Mouse (Mus musculus): ENCODE measurements around the gene Brca1. TPM values are rescaled to one million over a fixed set of nuclear protein-coding genes. Genes with fewer than 3 reads are reported as not detected.
"Not testable (repeated sequence)": the region's sequence is repeated elsewhere in the genome, so short reads cannot be mapped to it uniquely, and the experiment has no call there.

Gene Brca1
- polyA plus RNA-seq, 1 experiment, result 0.65 TPM

DNA sequence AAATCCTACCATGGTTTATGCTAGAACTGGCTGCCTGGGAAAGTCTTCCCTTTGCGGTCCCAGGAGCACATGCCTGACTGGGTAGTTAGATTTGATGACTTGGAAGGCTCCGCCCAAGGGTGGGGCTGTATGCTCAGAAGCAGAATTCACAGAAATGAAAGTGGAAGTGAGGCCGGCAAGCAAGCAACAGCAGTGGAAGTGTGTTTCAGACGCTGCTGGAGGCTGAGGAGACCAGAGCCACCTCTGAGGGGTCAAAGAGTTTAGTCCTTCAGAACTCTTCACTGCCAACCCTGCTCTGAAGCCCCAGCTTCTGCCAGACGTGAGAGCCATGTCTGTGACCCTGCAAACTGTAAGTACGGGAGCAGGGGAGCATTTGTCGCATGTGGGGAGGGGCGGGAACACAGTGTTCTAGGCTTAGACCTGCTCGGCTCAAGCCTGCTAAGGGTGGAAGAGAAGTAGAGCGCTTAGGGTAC, 103.4 kb downstream of the Brca1 start, which contains the start of gene Ifi35:
Gene Ifi35 (plus strand): TSS at position 134 of the 473 bp plus-strand sequence.
- peak within 1 kb of the TSS; percentile 36 for H3K4me3 ChIP-seq (ENCODE audit: insufficient read depth, low read length)
- H3K4me1 ChIP-seq (ENCODE audit: control insufficient read depth, insufficient read depth, low read length), result no peaks in the 10 kb centered on the region; the same call in 1 of the 2 replicates
- H3K27ac ChIP-seq (ENCODE audit: insufficient read depth, low read length), result 0 out of 2 replicates have a peak within 1 kb of the TSS, but pooled peaks have one; percentile 45
- TF ChIP-seq CTCF (IDR thresholded peaks at IDR 0.05; ENCODE audit: extremely low read depth, insufficient read depth, low read length) (no peak), POLR2A (IDR thresholded peaks at IDR 0.05; ENCODE audit: extremely low read depth, insufficient read depth, low read length) (0 out of 2 replicates have a peak, but pooled peaks have one; percentile 28)

DNA sequence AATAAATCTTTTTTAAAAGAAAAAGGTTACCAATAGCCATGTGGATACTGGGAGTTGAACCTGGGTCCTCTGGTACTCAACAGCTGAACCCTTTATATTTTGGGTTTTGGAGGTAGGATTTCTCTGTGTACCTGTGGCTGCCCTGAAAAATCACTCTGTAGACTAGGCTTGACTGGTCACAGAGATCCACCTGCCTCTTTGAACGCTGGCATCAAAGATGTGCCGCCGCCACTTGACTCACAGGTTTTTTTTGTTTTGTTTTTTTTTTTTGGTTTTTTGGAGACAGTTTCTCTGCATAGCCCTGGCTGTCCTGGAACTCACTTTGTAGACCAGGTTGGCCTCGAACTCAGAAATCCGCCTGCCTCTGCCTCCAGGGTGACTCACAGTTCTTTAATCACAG, 104.0 kb downstream of the Brca1 start:
- Histone ChIP-seq H3K4me3 (ENCODE audit: insufficient read depth, low read length) (no peak overlapping the region), H3K4me1 (ENCODE audit: control insufficient read depth, insufficient read depth, low read length) (peaks cover 3% of the 10 kb centered on the region), H3K27ac (ENCODE audit: insufficient read depth, low read length) (no peak overlapping the region)
- no peak for TF ChIP-seq CTCF (IDR thresholded peaks at IDR 0.05; ENCODE audit: extremely low read depth, insufficient read depth, low read length)
- TF ChIP-seq POLR2A (IDR thresholded peaks at IDR 0.05; ENCODE audit: extremely low read depth, insufficient read depth, low read length), result no peak

DNA sequence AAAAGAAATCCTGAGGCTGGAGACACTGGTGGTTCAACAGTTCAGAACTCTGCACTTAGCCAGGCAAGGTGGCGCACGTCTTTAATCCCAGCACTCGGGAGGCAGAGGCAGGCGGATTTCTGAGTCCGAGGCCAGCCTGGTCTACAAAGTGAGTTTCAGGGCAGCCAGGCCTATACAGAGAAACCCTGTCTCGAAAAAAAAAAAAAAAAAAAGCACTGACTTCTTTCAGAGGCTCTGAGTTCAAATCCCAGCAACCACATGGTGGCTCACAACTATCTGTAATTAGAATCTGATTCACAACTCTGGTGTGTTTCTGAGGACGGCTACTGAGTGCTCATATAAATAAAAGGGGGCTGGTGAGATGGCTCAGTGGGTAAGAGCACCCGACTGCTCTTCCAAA, 104.9 kb downstream of the Brca1 start:
- H3K27ac ChIP-seq (ENCODE audit: insufficient read depth, low read length); H3K4me3 ChIP-seq (ENCODE audit: insufficient read depth, low read length); H3K4me1 ChIP-seq (ENCODE audit: control insufficient read depth, insufficient read depth, low read length): not testable (repeated sequence)

DNA sequence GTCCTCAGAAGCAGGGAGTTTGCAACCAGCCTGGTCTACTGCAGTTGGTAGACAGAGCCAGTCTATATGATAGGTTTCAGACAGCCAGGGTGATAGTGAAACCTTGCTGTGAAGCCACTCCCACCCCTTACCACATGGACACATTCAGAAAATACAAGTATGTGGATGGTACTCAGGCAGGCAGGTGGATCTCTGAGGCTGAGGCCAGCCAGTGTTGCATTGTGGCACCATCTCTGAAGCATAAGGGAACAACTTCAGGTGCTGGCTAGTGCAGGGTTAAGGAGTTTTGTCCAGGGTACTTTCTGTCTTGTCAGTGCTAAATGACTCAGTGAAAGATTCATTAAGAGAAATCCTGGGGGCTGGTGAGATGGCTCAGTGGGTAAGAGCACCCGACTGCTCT, 105.4 kb downstream of the Brca1 start:
- Histone ChIP-seq H3K27ac (ENCODE audit: insufficient read depth, low read length) (no peak overlapping the region), H3K4me3 (ENCODE audit: insufficient read depth, low read length) (no peak overlapping the region), H3K4me1 (ENCODE audit: control insufficient read depth, insufficient read depth, low read length) (peaks cover 3% of the 10 kb centered on the region)
- TF ChIP-seq CTCF (IDR thresholded peaks at IDR 0.05; ENCODE audit: extremely low read depth, insufficient read depth, low read length), result no peak
- TF ChIP-seq POLR2A (IDR thresholded peaks at IDR 0.05; ENCODE audit: extremely low read depth, insufficient read depth, low read length), result no peak

DNA sequence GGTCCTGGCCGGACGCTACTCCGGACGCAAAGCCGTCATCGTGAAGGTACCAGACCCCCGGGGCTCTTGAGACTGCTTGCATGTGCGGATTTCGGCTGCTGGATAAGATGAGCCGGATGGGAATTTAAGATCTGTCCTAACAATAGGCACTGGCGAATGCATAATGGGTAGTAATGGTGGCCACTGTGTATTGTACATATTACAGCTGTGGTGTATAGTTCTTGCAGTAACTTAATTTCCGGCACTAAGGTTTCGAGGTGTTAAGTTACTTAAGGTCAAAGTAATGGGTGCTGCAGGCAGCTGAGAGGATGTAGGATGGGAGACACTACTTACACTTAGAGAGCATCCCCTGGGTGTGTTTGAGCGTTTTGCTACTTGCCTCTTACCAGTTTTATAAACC, 109.0 kb downstream of the Brca1 start:
- H3K27ac ChIP-seq (ENCODE audit: insufficient read depth, low read length), result no peak overlapping the region
- H3K4me3 ChIP-seq (ENCODE audit: insufficient read depth, low read length), result peak overlapping the region; percentile 52
- H3K4me1 ChIP-seq (ENCODE audit: control insufficient read depth, insufficient read depth, low read length), result peaks cover 3% of the 10 kb centered on the region; the same call in 1 of the 2 replicates
- TF ChIP-seq POLR2A (IDR thresholded peaks at IDR 0.05; ENCODE audit: extremely low read depth, insufficient read depth, low read length) (no peak), CTCF (IDR thresholded peaks at IDR 0.05; ENCODE audit: extremely low read depth, insufficient read depth, low read length) (no peak)

DNA sequence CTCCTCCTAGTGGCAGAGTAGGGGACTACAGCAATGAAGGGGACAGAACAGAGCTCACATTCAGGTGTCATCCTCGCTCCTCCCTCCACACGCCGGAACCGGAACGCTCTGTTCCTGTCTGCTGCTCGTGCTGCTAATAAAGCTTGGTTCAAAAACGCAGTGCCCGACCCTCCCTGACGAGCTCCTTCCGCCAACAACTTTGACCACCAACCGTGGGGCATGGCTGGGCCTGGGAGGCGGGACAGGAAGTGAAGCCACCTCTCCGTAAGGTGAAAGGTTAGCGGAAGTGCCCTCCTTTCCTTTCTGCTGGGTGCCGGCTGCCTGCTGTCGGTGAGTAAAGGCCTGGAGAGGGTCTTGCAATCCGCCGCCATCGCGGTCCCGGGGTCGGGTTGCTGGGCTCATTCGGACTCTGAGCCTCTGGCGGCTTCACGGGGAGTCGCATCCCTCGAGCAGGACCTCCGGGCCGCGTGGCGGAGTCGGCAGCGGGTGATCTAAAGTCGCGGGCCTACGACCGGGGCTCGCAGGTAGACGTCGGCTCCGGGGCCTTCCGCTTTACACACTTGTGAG, 109.5 kb downstream of the Brca1 start, which contains the start of gene Rpl27:
Gene Rpl27 (plus strand): TSS at position 172 of the 567 bp plus-strand sequence.
- TF ChIP-seq POLR2A (IDR thresholded peaks at IDR 0.05; ENCODE audit: extremely low read depth, insufficient read depth, low read length) (peak; percentile 81), CTCF (IDR thresholded peaks at IDR 0.05; ENCODE audit: extremely low read depth, insufficient read depth, low read length) (peak; percentile 77)
- H3K27ac ChIP-seq (ENCODE audit: insufficient read depth, low read length), result no peak within 1 kb of the TSS
- peaks cover 3% of the 10 kb centered on the region; the same call in 1 of the 2 replicates for H3K4me1 ChIP-seq (ENCODE audit: control insufficient read depth, insufficient read depth, low read length)
- H3K4me3 ChIP-seq (ENCODE audit: insufficient read depth, low read length), result peak within 1 kb of the TSS; percentile 52

DNA sequence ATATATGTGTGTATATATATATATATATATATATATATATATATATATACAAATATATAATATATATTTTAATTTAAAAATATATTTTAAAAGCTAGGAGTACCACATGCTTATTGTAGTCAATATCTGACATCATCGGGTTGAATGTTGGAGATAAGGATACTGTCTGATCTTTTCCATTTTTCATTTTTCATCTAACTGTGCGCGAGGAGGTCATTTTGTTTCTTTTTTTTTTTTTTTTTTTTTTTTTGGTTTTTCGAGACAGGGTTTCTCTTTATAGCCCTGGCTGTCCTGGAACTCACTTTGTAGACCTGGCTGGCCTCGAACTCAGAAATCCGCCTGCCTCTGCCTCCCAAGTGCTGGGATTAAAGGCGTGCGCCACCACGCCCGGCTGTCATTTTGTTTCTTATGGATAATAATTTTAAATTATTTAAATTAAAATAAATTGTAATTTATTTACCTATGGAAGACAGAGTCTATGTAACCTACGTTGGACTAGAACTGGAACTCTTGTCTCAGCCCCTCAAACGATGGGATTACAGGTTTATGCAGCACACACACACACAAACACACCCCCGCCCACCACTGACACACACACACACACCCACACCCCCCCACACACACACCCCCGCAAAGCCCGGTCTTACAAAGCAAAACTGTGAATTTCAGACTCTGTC, 110.2 kb downstream of the Brca1 start:
- H3K4me3 ChIP-seq (ENCODE audit: insufficient read depth, low read length); H3K27ac ChIP-seq (ENCODE audit: insufficient read depth, low read length): not testable (repeated sequence)

More for the DNA sequence above, 110.2 kb downstream of the Brca1 start:
- not testable (repeated sequence) for H3K4me1 ChIP-seq (ENCODE audit: control insufficient read depth, insufficient read depth, low read length)

Other genes with a start within 250 kb of the Brca1 start
- 169 and 181 TPM in 2 replicates for gene Becn1, start 249.7 kb downstream of the Brca1 start, polyA plus RNA-seq (2012; rRNA removed)
- gene Psme3, start 235.7 kb downstream of the Brca1 start, polyA plus RNA-seq (2012; rRNA removed), result 99.9 and 107 TPM in 2 replicates
- 3.7 and 4.0 TPM in 2 replicates for gene Aoc2, start 226.9 kb downstream of the Brca1 start, polyA plus RNA-seq (2012; rRNA removed)
- 0.64 and 0.94 TPM in 2 replicates for gene Aoc3, start 221.3 kb downstream of the Brca1 start, polyA plus RNA-seq (2012; rRNA removed)
- 0.06 TPM in 1 of 2 replicates, not detected in the other for gene G6pc, start 184.4 kb downstream of the Brca1 start, polyA plus RNA-seq (2012; rRNA removed)
- gene Aarsd1, start 134.3 kb downstream of the Brca1 start, polyA plus RNA-seq (2012; rRNA removed), result 51.3 and 52.7 TPM in 2 replicates
- 4.4 and 4.7 TPM in 2 replicates for gene Gm27029, start 127.2 kb downstream of the Brca1 start, polyA plus RNA-seq (2012; rRNA removed)
- 35.2 and 38.8 TPM in 2 replicates for gene Rundc1, start 126.9 kb downstream of the Brca1 start, polyA plus RNA-seq (2012; rRNA removed)
- gene Ptges3l, start 126.6 kb downstream of the Brca1 start, polyA plus RNA-seq (2012; rRNA removed), result 7.5 and 7.7 TPM in 2 replicates
- 397 and 424 TPM in 2 replicates for gene Rpl27, start 109.7 kb downstream of the Brca1 start, polyA plus RNA-seq (2012; rRNA removed)
- gene Ifi35, start 103.5 kb downstream of the Brca1 start, polyA plus RNA-seq (2012; rRNA removed), result 6.8 and 7.3 TPM in 2 replicates
- gene Rnd2, start 87.0 kb downstream of the Brca1 start, polyA plus RNA-seq (2012; rRNA removed), result 162 and 179 TPM in 2 replicates
- gene Vat1, start 85.7 kb downstream of the Brca1 start, polyA plus RNA-seq (2012; rRNA removed), result 27.6 and 33.5 TPM in 2 replicates
- 104 and 115 TPM in 2 replicates for gene Nbr1, start 194 bp upstream of the Brca1 start, polyA plus RNA-seq (2012; rRNA removed)
- gene Tmem106a, start 30.3 kb upstream of the Brca1 start, polyA plus RNA-seq (2012; rRNA removed), result 1.7 and 2.2 TPM in 2 replicates
- gene Gm11634, start 47.3 kb upstream of the Brca1 start, polyA plus RNA-seq (2012; rRNA removed), result not detected in 2 replicates
- gene Rdm1, start 75.2 kb upstream of the Brca1 start, polyA plus RNA-seq (2012; rRNA removed), result 13.0 and 14.2 TPM in 2 replicates
- gene Arl4d, start 113.6 kb upstream of the Brca1 start, polyA plus RNA-seq (2012; rRNA removed), result 28.9 and 41.9 TPM in 2 replicates
- 23.0 TPM in 2 replicates for gene Dhx8, start 181.0 kb upstream of the Brca1 start, polyA plus RNA-seq (2012; rRNA removed)
- gene Etv4, start 233.4 kb upstream of the Brca1 start, polyA plus RNA-seq (2012; rRNA removed), result 19.7 and 20.6 TPM in 2 replicates

Data from cortical plate, adult 2 months (tissue).